Mouse (Mus musculus): ENCODE measurements at regions not wholly inside any gene's neighbourhood (a gene's known extent, or its start where the extent isn't known, plus 50 kb on each side); places are given as distances from the start of the nearest gene placed in this dataset.
A peak's percentile ranks its signal among the peaks of the same experiment; 100 is the strongest.

DNA sequence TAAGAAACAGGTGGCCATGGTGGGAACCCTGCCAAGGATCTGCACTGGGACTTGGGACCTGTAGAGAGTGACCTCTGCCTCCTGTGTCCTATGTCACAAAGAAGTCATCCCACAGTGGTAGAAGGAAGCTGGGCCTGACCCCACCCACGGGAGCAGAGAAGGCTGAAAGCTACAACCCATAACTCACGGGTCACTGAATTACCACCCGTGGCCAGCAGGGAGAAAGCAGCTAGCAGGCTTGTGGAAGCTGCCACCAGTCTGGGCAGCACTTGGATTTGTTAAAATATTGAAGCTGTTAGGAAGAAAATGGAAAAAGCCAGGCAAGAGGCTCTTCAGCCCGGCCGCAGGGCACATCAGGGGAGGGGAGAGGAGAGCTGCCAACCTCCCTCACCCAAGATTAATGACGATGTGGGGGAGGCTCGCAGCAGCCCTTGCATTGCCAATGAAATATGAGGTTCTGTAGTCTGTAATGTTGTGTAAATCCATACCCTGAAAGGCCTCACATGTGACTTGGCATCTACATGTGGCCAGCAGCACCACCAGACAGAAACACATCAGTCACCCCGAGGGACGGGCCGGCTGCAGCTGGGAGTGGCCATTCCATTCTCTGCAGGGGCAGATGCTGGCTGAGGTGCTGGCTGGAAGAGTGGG, 94.5 kb downstream of the Olfm1 start:
- DNase-seq (ENCODE audit: low spot score in 2 of 2) = no peak

DNA sequence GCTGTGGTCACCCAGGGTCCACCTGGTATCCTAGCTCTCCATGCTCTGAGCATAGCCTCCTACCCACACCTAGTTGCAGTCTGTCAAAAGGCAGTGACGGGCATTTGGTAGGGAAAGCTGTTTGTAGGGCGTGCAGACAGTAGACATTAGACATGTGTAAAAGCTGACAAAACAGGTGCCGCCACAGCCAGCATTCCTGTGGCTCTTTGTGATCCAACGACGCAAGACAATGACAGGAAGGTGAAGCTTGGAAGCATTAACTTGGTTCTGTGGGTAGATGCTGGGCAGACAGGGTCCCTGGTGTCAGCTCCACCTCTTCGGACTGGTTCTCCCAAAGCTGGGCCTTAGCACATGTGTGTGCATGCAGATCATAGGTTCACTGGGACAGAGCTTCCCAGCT, 96.5 kb downstream of the Olfm1 start:
- DNase-seq (ENCODE audit: low spot score in 2 of 2) = no peak

DNA sequence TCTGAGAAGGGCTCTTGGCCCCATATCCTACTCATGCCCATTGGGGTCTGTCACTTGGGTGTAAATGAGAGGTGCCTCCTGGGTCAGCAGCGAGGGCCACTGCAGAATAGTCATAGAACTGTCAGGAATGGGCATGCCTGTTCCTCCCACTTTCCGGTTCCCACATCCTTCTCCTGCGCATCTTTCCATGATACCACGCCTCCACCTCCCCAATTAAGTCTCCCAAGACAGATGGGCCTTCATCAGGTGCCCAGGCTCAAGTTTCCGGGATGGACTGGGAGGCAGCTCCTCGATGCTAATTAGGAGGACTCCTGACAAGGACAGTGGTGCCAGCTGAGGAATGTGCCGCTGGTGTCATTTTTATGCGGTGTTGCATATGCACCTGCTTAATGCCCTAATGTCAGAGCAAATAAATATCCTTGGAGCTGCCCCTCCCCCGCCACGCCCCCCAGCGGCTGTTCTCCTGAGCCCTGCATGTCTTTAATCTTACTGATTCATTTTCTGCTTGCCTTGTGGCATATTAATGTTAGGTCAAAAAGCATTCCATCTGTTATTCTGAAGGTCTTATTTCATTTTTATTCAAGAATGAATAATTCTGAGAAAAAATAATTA, 97.2 kb downstream of the Olfm1 start:
- no peak for DNase-seq (ENCODE audit: low spot score in 2 of 2)

GRCm38 (mm10) chr2:28294509-28294908, 101.7 kb downstream of the Olfm1 start:
- peak in 1 of 2 experiments; percentile 29 for DNase-seq (ENCODE audit: low spot score in 2 of 2)

- no peak for DNase-seq (ENCODE audit: low spot score in 2 of 2)
Observed at GRCm38 (mm10) chr2:28296183-28296582, 103.4 kb downstream of the Olfm1 start.

GRCm38 (mm10) chr2:28298738-28299137, 105.9 kb downstream of the Olfm1 start:
- DNase-seq (ENCODE audit: low spot score in 2 of 2) = no peak

GRCm38 (mm10) chr2:28299346-28299745, 106.6 kb downstream of the Olfm1 start:
- DNase-seq (ENCODE audit: low spot score in 2 of 2) = no peak

- no peak for DNase-seq (ENCODE audit: low spot score in 2 of 2)
Observed at GRCm38 (mm10) chr2:28301313-28301712, 108.5 kb downstream of the Olfm1 start.

- no peak for DNase-seq (ENCODE audit: low spot score in 2 of 2)
Observed at GRCm38 (mm10) chr2:28303936-28304335, 111.1 kb downstream of the Olfm1 start.

- DNase-seq (ENCODE audit: low spot score in 2 of 2) = peak in 1 of 2 experiments; percentile 20
Observed at GRCm38 (mm10) chr2:28304712-28305111, 111.9 kb downstream of the Olfm1 start.

DNA sequence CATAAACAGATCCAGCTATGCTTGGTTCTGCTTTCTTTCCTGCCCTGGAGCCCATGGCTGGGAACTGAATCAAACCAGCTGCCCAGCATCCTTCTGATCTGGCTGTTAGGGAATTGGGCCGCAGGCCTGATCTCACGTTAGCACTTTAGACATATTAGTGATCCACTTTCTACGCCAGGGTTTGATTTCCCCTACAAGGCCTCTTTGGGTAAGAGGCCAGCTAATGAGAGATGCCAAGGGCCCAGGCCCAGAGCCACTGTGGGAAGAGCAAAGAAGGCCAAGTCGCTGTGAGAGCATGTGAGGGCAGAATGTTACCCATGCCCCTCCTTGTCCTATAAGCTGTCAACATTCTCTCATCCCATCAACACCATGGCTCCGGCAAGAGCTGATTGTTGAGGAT, 116.3 kb downstream of the Olfm1 start:
- peak in 1 of 2 experiments; percentile 12 for DNase-seq (ENCODE audit: low spot score in 2 of 2)

DNA sequence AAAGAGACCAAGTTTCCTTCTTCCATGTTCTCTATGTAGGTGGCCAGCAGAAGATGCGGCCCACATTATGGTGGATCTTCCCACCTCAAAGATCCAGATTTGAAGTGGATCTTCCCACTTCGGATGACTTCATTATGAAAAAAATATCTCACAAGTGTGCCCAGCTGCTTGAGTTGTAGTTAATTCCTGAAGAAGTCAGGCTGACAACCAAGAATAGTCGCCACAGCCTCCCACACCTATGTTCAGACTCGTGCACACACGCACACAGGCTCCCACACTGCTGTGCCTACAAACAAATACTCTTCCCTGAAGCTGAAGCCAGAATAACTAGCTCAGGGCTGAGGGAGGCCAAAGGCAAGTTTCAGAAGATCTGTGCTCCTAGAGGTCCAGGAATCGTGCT, 119.4 kb downstream of the Olfm1 start:
- no peak for DNase-seq (ENCODE audit: low spot score in 2 of 2)

GRCm38 (mm10) chr2:28325502-28325901, 121.1 kb upstream of the Ppp1r26 start:
- DNase-seq (ENCODE audit: low spot score in 2 of 2) = no peak

GRCm38 (mm10) chr2:28326056-28326455, 120.5 kb upstream of the Ppp1r26 start:
- no peak for DNase-seq (ENCODE audit: low spot score in 2 of 2)

GRCm38 (mm10) chr2:28326682-28327081, 119.9 kb upstream of the Ppp1r26 start:
- DNase-seq (ENCODE audit: low spot score in 2 of 2) = no peak

DNA sequence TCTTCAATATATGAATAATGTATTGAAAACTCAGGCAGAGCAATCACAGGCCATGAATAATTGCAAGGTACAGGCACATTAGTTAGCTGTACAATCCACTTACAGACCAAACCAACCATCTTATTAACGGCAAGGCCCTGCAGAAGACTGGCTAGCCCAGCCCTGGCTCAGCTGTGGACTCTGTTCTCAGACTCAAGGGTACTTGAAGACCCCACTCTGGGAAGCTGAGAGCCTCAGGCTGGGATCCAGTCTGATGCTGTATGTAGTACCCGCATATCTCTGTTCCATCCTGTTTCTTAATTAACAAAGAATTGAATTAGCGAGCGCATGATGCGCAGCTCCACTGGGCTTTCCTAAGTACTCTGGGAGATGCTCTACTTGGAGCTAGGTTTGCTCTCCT, 117.5 kb upstream of the Ppp1r26 start:
- DNase-seq (ENCODE audit: low spot score in 2 of 2) = no peak

GRCm38 (mm10) chr2:28335141-28335789, 111.3 kb upstream of the Ppp1r26 start:
- no peak for DNase-seq (ENCODE audit: low spot score in 2 of 2)

- DNase-seq (ENCODE audit: low spot score in 2 of 2) = no peak
Observed at GRCm38 (mm10) chr2:28335810-28336209, 110.8 kb upstream of the Ppp1r26 start.

DNA sequence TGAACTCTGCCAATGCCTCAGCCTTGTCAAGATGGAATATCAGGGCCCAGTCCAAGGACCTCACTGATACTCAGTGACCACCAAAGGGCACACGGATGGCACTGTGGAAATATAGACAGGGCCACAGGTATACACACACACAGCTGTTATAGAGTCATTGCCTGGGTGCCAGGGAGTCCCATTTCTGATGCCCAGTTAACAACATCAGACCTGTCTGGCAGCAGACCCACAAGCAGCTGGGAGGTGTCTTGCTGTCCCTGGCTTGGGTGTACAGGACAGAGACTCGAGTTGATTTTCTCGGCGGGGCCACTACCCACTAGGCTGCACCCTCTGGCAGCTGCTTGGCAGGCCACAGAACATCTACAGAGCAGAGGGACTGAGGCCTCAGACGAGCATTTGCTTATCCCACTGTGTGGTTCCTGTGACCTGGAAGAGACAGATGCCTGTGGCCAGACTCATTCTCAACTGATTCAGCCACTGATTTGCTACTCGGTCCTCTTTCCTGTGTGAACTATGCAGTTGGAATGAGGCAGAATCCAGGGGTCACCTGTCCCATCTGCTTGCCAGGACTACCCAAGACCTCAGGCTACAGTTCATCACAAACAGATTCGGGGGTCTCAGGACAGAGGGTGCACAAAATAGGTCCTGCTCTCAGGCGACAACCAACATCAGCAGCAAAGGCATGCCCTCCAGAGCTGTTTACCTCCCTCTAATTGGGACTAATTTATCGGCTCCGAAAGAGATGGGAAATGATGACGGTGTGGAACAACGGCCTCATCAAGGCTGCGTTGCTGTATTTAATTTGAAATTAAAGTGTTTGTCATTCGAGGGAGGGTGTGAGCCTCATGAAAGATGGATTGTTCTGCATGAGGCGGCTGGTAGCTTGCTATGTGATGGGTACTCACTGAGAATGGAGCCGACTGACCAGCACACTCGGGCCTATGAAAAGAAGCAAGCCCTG, 110.0 kb upstream of the Ppp1r26 start:
- no peak for DNase-seq (ENCODE audit: low spot score in 2 of 2)

GRCm38 (mm10) chr2:28337561-28337960, 109.0 kb upstream of the Ppp1r26 start:
- DNase-seq (ENCODE audit: low spot score in 2 of 2) = no peak

GRCm38 (mm10) chr2:28341304-28341703, 105.3 kb upstream of the Ppp1r26 start:
- DNase-seq (ENCODE audit: low spot score in 2 of 2) = no peak

- DNase-seq (ENCODE audit: low spot score in 2 of 2) = no peak
Observed at GRCm38 (mm10) chr2:28348453-28348852, 98.1 kb upstream of the Ppp1r26 start.

All from gastrocnemius, adult 8-10 months (tissue).